Mouse (Mus musculus) limb, embryonic 14.5 days (tissue): Measurements from ENCODE around the gene Igdcc4. TPM values are rescaled to one million over a fixed set of nuclear protein-coding genes. Genes with fewer than 3 reads are reported as not detected.

Source experiments
- ATAC-seq: fragments of 200-750 bp; cut with Nextera tagmentation; 2 replicates; pipeline ENCODE4 v1.8.0; 2017; ENCODE audit warnings: low read depth, moderate number of reproducible peaks, moderate TSS enrichment; ENCODE audit not compliant: low FRiP score
- DNase-seq: peaks from one replicate; pipeline ENCODE4 v3.0.0-alpha.2; 2015; ENCODE audit warnings: low spot score
- H3K27ac ChIP-seq: fragments of 300-500 bp; sonication (generic); replicated peaks from 2 replicates; pipeline ENCODE4 v1.5.1; 2014; ENCODE audit warnings: low read depth, mild to moderate bottlenecking, low read length, moderate library complexity, mixed read lengths
- H3K27me3 ChIP-seq: fragments of 300-500 bp; sonication (generic); 2 replicates; pipeline ENCODE4 v1.6.1; 2014; ENCODE audit warnings: low read length, mixed read lengths; ENCODE audit not compliant: control insufficient read depth, insufficient read depth
- H3K36me3 ChIP-seq: fragments of 300-500 bp; sonication (generic); 2 replicates; pipeline ENCODE4 v1.6.1; 2014; ENCODE audit warnings: mild to moderate bottlenecking, low read length, moderate library complexity, mixed read lengths; ENCODE audit not compliant: control insufficient read depth, insufficient read depth
- H3K4me1 ChIP-seq: fragments of 300-500 bp; sonication (generic); 2 replicates; pipeline ENCODE4 v1.6.1; 2014; ENCODE audit warnings: antibody characterized with exemption, low read length, mixed read lengths; ENCODE audit not compliant: control insufficient read depth, insufficient read depth
- H3K4me2 ChIP-seq: fragments of 300-500 bp; sonication (generic); replicated peaks from 2 replicates; pipeline ENCODE4 v1.6.1; 2014; ENCODE audit warnings: low read depth, mild to moderate bottlenecking, low read length, moderate library complexity; ENCODE audit not compliant: severe bottlenecking
- H3K4me3 ChIP-seq: fragments of 300-500 bp; sonication (generic); replicated peaks from 2 replicates; pipeline ENCODE4 v1.5.1; 2014; ENCODE audit warnings: low read length
- H3K9ac ChIP-seq: fragments of 300-500 bp; sonication (generic); 2 replicates; pipeline ENCODE4 v1.6.1; 2014; ENCODE audit warnings: mild to moderate bottlenecking, low read depth, low read length, moderate library complexity; ENCODE audit not compliant: severe bottlenecking
- H3K9me3 ChIP-seq: fragments of 300-500 bp; sonication (generic); 2 replicates; pipeline ENCODE4 v1.6.1; 2016; ENCODE audit warnings: low read length; ENCODE audit not compliant: control insufficient read depth
- POLR2A ChIP-seq: fragments of 200-500 bp; IDR thresholded peaks from 2 replicates; pipeline ENCODE4 v1.8.0; 2012; ENCODE audit warnings: inconsistent platforms, mild to moderate bottlenecking, moderate library complexity, borderline replicate concordance; ENCODE audit not compliant: insufficient read depth, insufficient read length; ENCODE audit errors: extremely low read depth
- WGBS: fragments of 180-500 bp; shearing (Covaris S2); extraction: QIAGEN DNeasy Blood & Tissue Kit; methylation state at CpG from one replicate; pipeline ENCODE4 v1.1.7; 2014; 5-methylcytosine and 5-hydroxymethylcytosine counted together
- polyA plus RNA-seq, 2 experiments: library from polyadenylated mRNA; depleted of rRNA in 1 of 2; stranded (reverse) in 1 of 2; unstranded in 1 of 2; fragments of >200 nt; fragmentation: Nextera tagmentation in 1 of 2; extraction: Ambion mirVana in 1 of 2; gene quantifications; 2 replicates each; pipeline versions ENCODE4 v1.2.1 to v1.2.3; 2012 to 2014

Igdcc4 gene
- polyA plus RNA-seq, 2 experiments: 47.5 to 71.0 TPM

GRCm38 (mm10) chr9:65140491-65140890 is 39.2 kb downstream of the Igdcc4 start:
- peak overlapping the region; percentile 67 for H3K4me3 ChIP-seq
- DNase-seq (no peak), ATAC-seq (no peak)
- H3K4me1 ChIP-seq: peaks cover 11% of the 10 kb centered on the region
- peaks cover 2% of the 10 kb centered on the region; the same call in 1 of the 2 replicates for H3K36me3 ChIP-seq
- no peak for TF ChIP-seq POLR2A
- WGBS: 2% methylated on average over 8 of the region's 8 CpGs
- peak overlapping the region; percentile 96 for H3K4me2 ChIP-seq
- H3K9ac ChIP-seq: peak overlapping the region; percentile 70
- H3K27me3 ChIP-seq: peaks cover 42% of the 10 kb centered on the region
- H3K27ac ChIP-seq: no peak overlapping the region
- H3K9me3 ChIP-seq: no peaks in the 10 kb centered on the region

- H3K27me3 ChIP-seq: peaks cover 42% of the 10 kb centered on the region
- DNase-seq (peak; percentile 32), ATAC-seq (peak; percentile 64)
- H3K9ac ChIP-seq: peak within 1 kb of the TSS; percentile 70
- 1% methylated on average over 17 of the region's 48 CpGs for WGBS
- peak within 1 kb of the TSS; percentile 96 for H3K4me2 ChIP-seq
- H3K4me1 ChIP-seq: peaks cover 11% of the 10 kb centered on the region
- no peaks in the 10 kb centered on the region for H3K36me3 ChIP-seq
- H3K27ac ChIP-seq: no peak within 1 kb of the TSS; the same call in 1 of the 2 replicates
- 0 out of 2 replicates have a peak, but pooled peaks have one; percentile 14 for TF ChIP-seq POLR2A
- no peaks in the 10 kb centered on the region for H3K9me3 ChIP-seq
- H3K4me3 ChIP-seq: peak within 1 kb of the TSS; percentile 67
Observed at GRCm38 (mm10) chr9:65140936-65141305, 39.6 kb downstream of the Igdcc4 start, which contains the start of gene Igdcc3. Gene Igdcc3 (plus strand): TSS chr9:65141189.

- Histone ChIP-seq H3K4me3 (peak overlapping the region; percentile 67), H3K27ac (no peak overlapping the region; the same call in 1 of the 2 replicates), H3K4me2 (peak overlapping the region; percentile 96), H3K4me1 (peaks cover 11% of the 10 kb centered on the region), H3K36me3 (no peaks in the 10 kb centered on the region), H3K9me3 (no peaks in the 10 kb centered on the region), H3K27me3 (peaks cover 42% of the 10 kb centered on the region), H3K9ac (peak overlapping the region; percentile 70)
- ATAC-seq: peak; percentile 53
- WGBS: under 1% methylated on average over 41 of the region's 73 CpGs
- DNase-seq: peak; percentile 29
- no peak for TF ChIP-seq POLR2A
Observed at GRCm38 (mm10) chr9:65141306-65141975, 40.2 kb downstream of the Igdcc4 start.

GRCm38 (mm10) chr9:65141976-65142318 is 40.7 kb downstream of the Igdcc4 start:
- peak overlapping the region; percentile 67 for H3K4me3 ChIP-seq
- no peaks in the 10 kb centered on the region for H3K36me3 ChIP-seq
- H3K4me2 ChIP-seq: peak overlapping the region; percentile 96
- ATAC-seq (0 out of 2 replicates have a peak, but pooled peaks have one; percentile 8), DNase-seq (peak; percentile 40)
- no peaks in the 10 kb centered on the region for H3K9me3 ChIP-seq
- no peak overlapping the region; the same call in 1 of the 2 replicates for H3K27ac ChIP-seq
- peaks cover 42% of the 10 kb centered on the region for H3K27me3 ChIP-seq
- no peak for TF ChIP-seq POLR2A
- peak overlapping the region; percentile 70 for H3K9ac ChIP-seq
- 0% methylated on average over 13 of the region's 17 CpGs for whole genome bisulfite sequencing
- peaks cover 11% of the 10 kb centered on the region for H3K4me1 ChIP-seq

DNA sequence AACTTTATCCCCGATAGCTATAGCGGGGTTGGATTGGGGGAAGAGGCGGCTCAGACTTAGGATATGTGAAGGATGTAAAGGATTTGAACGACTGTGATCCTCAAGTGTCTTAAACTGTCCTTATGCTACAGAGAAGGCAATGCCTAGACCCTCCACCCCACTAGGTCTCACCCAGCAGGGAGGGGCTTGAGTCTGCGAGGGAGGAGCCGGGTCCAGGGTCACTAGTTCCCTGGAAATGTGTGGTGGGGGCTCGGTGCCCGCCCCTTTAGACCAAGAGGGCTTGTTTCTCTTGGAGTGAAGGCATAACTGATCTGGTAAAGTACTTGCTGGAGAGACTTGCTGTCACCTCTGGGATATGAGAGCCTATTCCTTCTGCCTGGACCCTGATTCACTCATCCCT is 41.1 kb downstream of the Igdcc4 start:
- no peaks in the 10 kb centered on the region for H3K36me3 ChIP-seq
- DNase-seq (no peak), ATAC-seq (no peak)
- H3K4me2 ChIP-seq: peak overlapping the region; percentile 96
- H3K27ac ChIP-seq: no peak overlapping the region
- under 1% methylated on average over 8 of the region's 8 CpGs for WGBS
- peak overlapping the region; percentile 70 for H3K9ac ChIP-seq
- peak overlapping the region; percentile 67 for H3K4me3 ChIP-seq
- TF ChIP-seq POLR2A: no peak
- peaks cover 42% of the 10 kb centered on the region for H3K27me3 ChIP-seq
- H3K4me1 ChIP-seq: peaks cover 11% of the 10 kb centered on the region
- no peaks in the 10 kb centered on the region for H3K9me3 ChIP-seq
